Mouse (Mus musculus) kidney, embryonic 14.5 days (tissue): ENCODE results near the gene Cog8. TPM values are rescaled to one million over a fixed set of nuclear protein-coding genes. Genes with fewer than 3 reads are reported as not detected.
A peak's percentile ranks its signal among the peaks of the same experiment; 100 is the strongest.

ENCODE experiments used
- ATAC-seq: fragments of 200-750 bp; cut with Nextera tagmentation; 2 replicates; pipeline ENCODE4 v1.8.0; 2017; ENCODE audit warnings: moderate number of reproducible peaks, mild to moderate bottlenecking, moderate TSS enrichment, moderate library complexity; ENCODE audit not compliant: low FRiP score, low TSS enrichment
- H3K27ac ChIP-seq: fragments of 300-500 bp; sonication (generic); 2 replicates; pipeline ENCODE4 v1.5.1; 2014; ENCODE audit warnings: low read depth, mild to moderate bottlenecking, low read length, moderate library complexity, mixed read lengths
- H3K27me3 ChIP-seq: fragments of 300-500 bp; sonication (generic); 2 replicates; pipeline ENCODE4 v1.6.1; 2014; ENCODE audit warnings: mild to moderate bottlenecking, low read length; ENCODE audit not compliant: control insufficient read depth, insufficient read depth
- H3K36me3 ChIP-seq: fragments of 300-500 bp; sonication (generic); 2 replicates; pipeline ENCODE4 v1.6.1; 2014; ENCODE audit warnings: low read length, mixed read lengths; ENCODE audit not compliant: control insufficient read depth, insufficient read depth
- H3K4me1 ChIP-seq: fragments of 300-500 bp; sonication (generic); 2 replicates; pipeline ENCODE4 v1.6.1; 2014; ENCODE audit warnings: low read length, mixed read lengths; ENCODE audit not compliant: control insufficient read depth, insufficient read depth
- H3K4me2 ChIP-seq: fragments of 300-500 bp; sonication (generic); replicated peaks from 2 replicates; pipeline ENCODE4 v1.6.1; 2014; ENCODE audit warnings: low read depth, mild to moderate bottlenecking, low read length
- H3K4me3 ChIP-seq: fragments of 300-500 bp; sonication (generic); 2 replicates; pipeline ENCODE4 v1.5.1; 2014; ENCODE audit warnings: mild to moderate bottlenecking, low read length
- H3K9ac ChIP-seq: fragments of 300-500 bp; sonication (generic); 2 replicates; pipeline ENCODE4 v1.6.1; 2014; ENCODE audit warnings: low read depth, mild to moderate bottlenecking, low read length, moderate library complexity
- H3K9me3 ChIP-seq: fragments of 300-500 bp; sonication (generic); 2 replicates; pipeline ENCODE4 v1.6.1; 2016; ENCODE audit warnings: low read length; ENCODE audit not compliant: control insufficient read depth
- WGBS: fragments of 180-500 bp; shearing (Covaris S2); extraction: QIAGEN DNeasy Blood & Tissue Kit; methylation state at CpG from one replicate; pipeline ENCODE4 v1.1.7; 2014; 5-methylcytosine and 5-hydroxymethylcytosine counted together
- polyA plus RNA-seq: library from polyadenylated mRNA; unstranded; fragments of >200 nt; fragmentation: Nextera tagmentation; extraction: Ambion mirVana; gene quantifications from 2 replicates; pipeline ENCODE4 v1.2.1, GENCODE M21; 2014

Cog8 gene
- polyA plus RNA-seq, 1 experiment from 2014 or later: 38.8 TPM

- Histone ChIP-seq H3K4me3 (no peak overlapping the region), H3K36me3 (peaks cover 72% of the 10 kb centered on the region), H3K9me3 (no peaks in the 10 kb centered on the region), H3K4me2 (no peak overlapping the region), H3K27ac (no peak overlapping the region), H3K9ac (no peak overlapping the region), H3K27me3 (no peaks in the 10 kb centered on the region), H3K4me1 (no peaks in the 10 kb centered on the region)
- 97% methylated on average over 17 of the region's 17 CpGs for WGBS
- ATAC-seq: no peak
Measured at GRCm38 (mm10) chr8:107085358-107085757, 28.9 kb upstream of the Cog8 start.

- ATAC-seq: no peak
- Histone ChIP-seq H3K4me2 (no peak overlapping the region), H3K27me3 (no peaks in the 10 kb centered on the region), H3K4me1 (no peaks in the 10 kb centered on the region), H3K9me3 (no peaks in the 10 kb centered on the region), H3K36me3 (peaks cover 71% of the 10 kb centered on the region), H3K27ac (no peak overlapping the region), H3K9ac (no peak overlapping the region), H3K4me3 (no peak overlapping the region)
- WGBS: 87% methylated on average over 7 of the region's 7 CpGs
Measured at GRCm38 (mm10) chr8:107076239-107076888, 19.9 kb upstream of the Cog8 start.

- 88% methylated on average over 1 of the region's 1 CpGs for WGBS
- Histone ChIP-seq H3K27ac (no peak overlapping the region), H3K4me2 (no peak overlapping the region), H3K36me3 (peaks cover 60% of the 10 kb centered on the region), H3K4me3 (no peak overlapping the region), H3K4me1 (no peaks in the 10 kb centered on the region), H3K9me3 (no peaks in the 10 kb centered on the region), H3K9ac (no peak overlapping the region), H3K27me3 (no peaks in the 10 kb centered on the region)
- no peak for ATAC-seq
Measured at GRCm38 (mm10) chr8:107074128-107074527, 17.6 kb upstream of the Cog8 start.

GRCm38 (mm10) chr8:107073706-107074105 is 17.2 kb upstream of the Cog8 start:
- no peak overlapping the region for H3K4me2 ChIP-seq
- no peak overlapping the region for H3K9ac ChIP-seq
- peaks cover 56% of the 10 kb centered on the region for H3K36me3 ChIP-seq
- 81% methylated on average over 4 of the region's 4 CpGs for WGBS
- no peak for ATAC-seq
- no peaks in the 10 kb centered on the region for H3K27me3 ChIP-seq
- no peak overlapping the region for H3K27ac ChIP-seq
- no peaks in the 10 kb centered on the region for H3K4me1 ChIP-seq
- no peaks in the 10 kb centered on the region for H3K9me3 ChIP-seq
- H3K4me3 ChIP-seq: no peak overlapping the region

- Histone ChIP-seq H3K4me1 (no peaks in the 10 kb centered on the region), H3K9ac (no peak within 1 kb of the TSS), H3K4me2 (no peak within 1 kb of the TSS), H3K36me3 (peaks cover 9% of the 10 kb centered on the region), H3K27ac (peak within 1 kb of the TSS; percentile 7; the same call in 1 of the 2 replicates), H3K4me3 (no peak within 1 kb of the TSS), H3K27me3 (no peaks in the 10 kb centered on the region), H3K9me3 (no peaks in the 10 kb centered on the region)
- 48% methylated on average over 17 of the region's 17 CpGs for WGBS
- peak; percentile 78 for ATAC-seq
Measured at GRCm38 (mm10) chr8:107065511-107066496, 9.3 kb upstream of the Cog8 start, which contains the start of gene Tmed6. Gene Tmed6, minus strand, starts transcription at chr8:107065644.

- Histone ChIP-seq H3K27ac (no peak overlapping the region), H3K4me2 (no peak overlapping the region), H3K9ac (no peak overlapping the region), H3K36me3 (peaks cover 17% of the 10 kb centered on the region), H3K9me3 (no peaks in the 10 kb centered on the region), H3K4me1 (peaks cover 3% of the 10 kb centered on the region; the same call in 1 of the 2 replicates), H3K4me3 (no peak overlapping the region), H3K27me3 (no peaks in the 10 kb centered on the region)
- ATAC-seq: no peak
- WGBS: 86% methylated on average over 1 of the region's 1 CpGs
Measured at GRCm38 (mm10) chr8:107062613-107063012, 6.1 kb upstream of the Cog8 start.

- H3K4me3 ChIP-seq: peak overlapping the region; percentile 99
- peaks cover 46% of the 10 kb centered on the region for H3K36me3 ChIP-seq
- H3K9ac ChIP-seq: peak overlapping the region; percentile 75
- no peaks in the 10 kb centered on the region for H3K9me3 ChIP-seq
- H3K4me2 ChIP-seq: peak overlapping the region; percentile 91
- ATAC-seq: peak; percentile 71
- H3K4me1 ChIP-seq: peaks cover 6% of the 10 kb centered on the region; the same call in 1 of the 2 replicates
- no peaks in the 10 kb centered on the region for H3K27me3 ChIP-seq
- WGBS: under 1% methylated on average over 33 of the region's 33 CpGs
- peak overlapping the region; percentile 51; the same call in 1 of the 2 replicates for H3K27ac ChIP-seq
Measured at GRCm38 (mm10) chr8:107056973-107057369, 482 bp upstream of the Cog8 start.

- Histone ChIP-seq H3K36me3 (peaks cover 51% of the 10 kb centered on the region), H3K9ac (no peak overlapping the region), H3K27me3 (no peaks in the 10 kb centered on the region), H3K4me3 (no peak overlapping the region), H3K27ac (no peak overlapping the region), H3K4me2 (no peak overlapping the region), H3K4me1 (0 out of 2 replicates have a peak, but pooled peaks cover 3% of the 10 kb centered on the region), H3K9me3 (no peaks in the 10 kb centered on the region)
- ATAC-seq: no peak
- WGBS: 96% methylated on average over 8 of the region's 8 CpGs
Measured at GRCm38 (mm10) chr8:107052046-107052445, 4.4 kb downstream of the Cog8 start.
